8 mouse cellular contexts compared by ENCODE assay signal in the genomic region with DNA sequence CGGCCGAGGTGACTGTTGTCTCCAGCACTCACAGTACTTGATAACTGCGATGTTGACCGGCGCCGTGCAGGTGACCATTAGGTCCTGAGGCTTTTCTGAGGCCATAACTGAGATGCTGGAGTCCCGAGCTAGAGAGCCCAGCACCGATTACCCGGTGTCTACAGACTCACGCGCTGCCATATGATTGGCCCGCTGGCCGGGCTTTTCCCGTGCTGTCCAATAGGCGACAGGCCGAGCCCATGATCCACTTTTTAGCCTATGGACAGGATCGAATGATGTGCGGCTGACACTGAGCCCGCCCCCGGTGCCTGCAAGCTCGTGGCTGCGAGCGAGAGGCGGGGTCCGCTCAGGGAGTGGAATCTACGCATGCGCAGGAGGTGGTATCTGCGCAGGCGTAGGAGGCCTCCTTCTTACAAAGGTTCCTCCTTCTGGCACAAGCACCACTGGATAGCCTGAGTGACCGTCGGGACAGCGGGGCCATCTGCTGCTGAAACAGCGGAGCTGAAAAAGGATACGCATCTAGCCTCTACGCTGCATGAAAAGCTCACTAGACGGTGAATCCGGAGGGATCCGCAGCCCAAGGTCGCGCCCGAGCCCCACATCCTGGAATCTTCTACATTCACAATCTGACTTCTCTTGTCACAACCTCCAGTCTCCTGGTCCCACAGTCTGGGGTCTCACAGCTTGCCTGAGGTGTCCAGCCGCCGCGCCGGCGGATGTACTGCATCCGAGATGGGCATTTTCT. TPM values are rescaled to one million over a fixed set of nuclear protein-coding genes. Genes with fewer than 3 reads are reported as not detected.
DNase-seq lines count a peak whose midpoint lies in the region; ATAC-seq and TF ChIP-seq lines count a peak whose summit lies in the region.

Gene Mvd (minus strand): TSS at position 161 of the 745 bp plus-strand sequence.

- H3K4me1 ChIP-seq in heart, embryonic 12.5 days (replicated peaks): peaks cover 29% of the 10 kb centered on the region
- H3K4me1 ChIP-seq in kidney, postnatal 0 days (replicated peaks; ENCODE audit: insufficient read depth, low read length): 0 out of 2 replicates have a peak, but pooled peaks cover 7% of the 10 kb centered on the region
- peaks cover 14% of the 10 kb centered on the region for H3K4me1 ChIP-seq in liver, embryonic 11.5 days (replicated peaks; ENCODE audit: control insufficient read depth, insufficient read depth, low read length)
- H3K4me1 ChIP-seq in stomach, embryonic 14.5 days (ENCODE audit: control insufficient read depth, insufficient read depth, low read length): peaks cover 17% of the 10 kb centered on the region

- ATAC-seq in erythroid progenitor cell, adult 5-6 weeks (replicated peaks; ENCODE audit: low FRiP score, poor library complexity, severe bottlenecking): peak; percentile 92
- peak; percentile 97 for ATAC-seq in heart, embryonic 12.5 days (ENCODE audit: insufficient number of reproducible peaks, low FRiP score)
- ATAC-seq in kidney, postnatal 0 days (replicated peaks; ENCODE audit: low FRiP score, low read depth): peak; percentile 97
- peak; percentile 99 for ATAC-seq in liver, embryonic 11.5 days (replicated peaks; ENCODE audit: low FRiP score)
- ATAC-seq in stomach, embryonic 14.5 days (ENCODE audit: insufficient number of reproducible peaks, insufficient read depth, low FRiP score, low read depth): peak; percentile 96

- H3K36me3 ChIP-seq in heart, embryonic 12.5 days: peaks cover 16% of the 10 kb centered on the region
- no peaks in the 10 kb centered on the region for H3K36me3 ChIP-seq in kidney, postnatal 0 days (ENCODE audit: insufficient read depth, low read length)
- H3K36me3 ChIP-seq in liver, embryonic 11.5 days (ENCODE audit: control insufficient read depth, insufficient read depth, low read length): 0 out of 2 replicates have a peak, but pooled peaks cover 3% of the 10 kb centered on the region
- peaks cover 1% of the 10 kb centered on the region; the same call in 1 of the 2 replicates for H3K36me3 ChIP-seq in stomach, embryonic 14.5 days (ENCODE audit: control insufficient read depth, insufficient read depth, low read length)

- TF ChIP-seq CTCF in kidney, postnatal 0 days (IDR thresholded peaks at IDR 0.05; ENCODE audit: low read depth): peak; percentile 59

- peak within 1 kb of the TSS; percentile 88 for H3K9ac ChIP-seq in heart, embryonic 12.5 days
- H3K9ac ChIP-seq in kidney, postnatal 0 days (ENCODE audit: low read depth, low read length): peak within 1 kb of the TSS; percentile 73
- H3K9ac ChIP-seq in liver, embryonic 11.5 days (ENCODE audit: low read depth, low read length): peak within 1 kb of the TSS; percentile 76
- H3K9ac ChIP-seq in stomach, embryonic 14.5 days (replicated peaks; ENCODE audit: low read depth, low read length): peak within 1 kb of the TSS; percentile 71

- H3K4me2 ChIP-seq in heart, embryonic 12.5 days: peak within 1 kb of the TSS; percentile 96
- peak within 1 kb of the TSS; percentile 96 for H3K4me2 ChIP-seq in kidney, postnatal 0 days (ENCODE audit: low read length)
- H3K4me2 ChIP-seq in liver, embryonic 11.5 days: peak within 1 kb of the TSS; percentile 90
- peak within 1 kb of the TSS; percentile 89 for H3K4me2 ChIP-seq in stomach, embryonic 14.5 days (replicated peaks; ENCODE audit: low read depth, low read length)

- no peaks in the 10 kb centered on the region for H3K27me3 ChIP-seq in heart, embryonic 12.5 days (replicated peaks)
- no peaks in the 10 kb centered on the region for H3K27me3 ChIP-seq in kidney, postnatal 0 days (ENCODE audit: insufficient read depth, low read length)
- no peaks in the 10 kb centered on the region for H3K27me3 ChIP-seq in liver, embryonic 11.5 days (replicated peaks; ENCODE audit: control insufficient read depth, insufficient read depth, low read length)
- no peaks in the 10 kb centered on the region for H3K27me3 ChIP-seq in stomach, embryonic 14.5 days (ENCODE audit: control insufficient read depth, insufficient read depth, low read length)

- H3K27ac ChIP-seq in heart, embryonic 12.5 days (ENCODE audit: poor library complexity, severe bottlenecking): peak within 1 kb of the TSS; percentile 93
- H3K27ac ChIP-seq in kidney, postnatal 0 days: peak within 1 kb of the TSS; percentile 92
- peak within 1 kb of the TSS; percentile 85 for H3K27ac ChIP-seq in liver, embryonic 11.5 days (ENCODE audit: low read depth, low read length)
- H3K27ac ChIP-seq in stomach, embryonic 14.5 days (ENCODE audit: low read length): peak within 1 kb of the TSS; percentile 96

- under 1% methylated on average over 47 of the region's 47 CpGs for WGBS in heart, embryonic 12.5 days
- under 1% methylated on average over 47 of the region's 47 CpGs for WGBS in kidney, postnatal 0 days
- WGBS in liver, embryonic 11.5 days: under 1% methylated on average over 47 of the region's 47 CpGs
- under 1% methylated on average over 47 of the region's 47 CpGs for WGBS in stomach, embryonic 14.5 days

- no peaks in the 10 kb centered on the region for H3K9me3 ChIP-seq in heart, embryonic 12.5 days (replicated peaks)
- no peaks in the 10 kb centered on the region for H3K9me3 ChIP-seq in kidney, postnatal 0 days (replicated peaks; ENCODE audit: low read length)
- H3K9me3 ChIP-seq in liver, embryonic 11.5 days (ENCODE audit: control insufficient read depth, low read length): no peaks in the 10 kb centered on the region
- H3K9me3 ChIP-seq in stomach, embryonic 14.5 days (ENCODE audit: control insufficient read depth, low read depth, low read length): no peaks in the 10 kb centered on the region

- peak; percentile 100 for DNase-seq in CD4-positive helper T cell, adult 2 months (ENCODE audit: low read depth, low spot score)
- peak; percentile 99 for DNase-seq in brain, embryonic 18.5 days (ENCODE audit: low read depth, low spot score)
- peak; percentile 100 for DNase-seq in kidney, postnatal 0 days (ENCODE audit: low spot score)
- DNase-seq in liver, embryonic 11.5 days (ENCODE audit: low spot score): peak; percentile 98
- DNase-seq in naive thymus-derived CD4-positive, alpha-beta T cell, adult 2 months (ENCODE audit: low read depth): peak; percentile 99

- H3K4me3 ChIP-seq in heart, embryonic 12.5 days: peak within 1 kb of the TSS; percentile 72
- peak within 1 kb of the TSS; percentile 63 for H3K4me3 ChIP-seq in kidney, postnatal 0 days (replicated peaks; ENCODE audit: low read depth, low read length)
- H3K4me3 ChIP-seq in liver, embryonic 11.5 days (ENCODE audit: low read depth, low read length): peak within 1 kb of the TSS; percentile 58
- peak within 1 kb of the TSS; percentile 71 for H3K4me3 ChIP-seq in stomach, embryonic 14.5 days (ENCODE audit: low read depth, low read length)

RNA-seq across cellular contexts. Expression of gene Mvd, which starts in this region (rescaled TPM):
- not detected in 2 replicates for total RNA-seq in erythroid progenitor cell, adult 5-6 weeks (2015; ENCODE audit: low replicate concordance)
- total RNA-seq in erythroid progenitor cell, adult 5-6 weeks (2017; ENCODE audit: low replicate concordance): 1.8 and 2.1 TPM in 2 replicates
- 22.8 and 24.1 TPM in 2 replicates for polyA plus RNA-seq in heart, embryonic 12.5 days (2016; fragmentation: Nextera tagmentation; extraction: Ambion mirVana)
- polyA plus RNA-seq in kidney, postnatal 0 days (2015; fragmentation: Nextera tagmentation; extraction: Ambion mirVana): 31.2 and 36.3 TPM in 2 replicates
- polyA plus RNA-seq in liver, embryonic 11.5 days (2014; fragmentation: Nextera tagmentation; extraction: Ambion mirVana): 36.5 and 40.6 TPM in 2 replicates
- 38.3 and 42.1 TPM in 2 replicates for polyA plus RNA-seq in stomach, embryonic 14.5 days (2014; fragmentation: Nextera tagmentation; extraction: Ambion mirVana)

Comparison
In these comparisons a context has a peak if more than half of its experiments do, and no peak if none do; other contexts are left out.
1. Peak in every context shown above with its lines: DNase-seq, ATAC-seq, H3K4me3 ChIP-seq and H3K27ac ChIP-seq.